14 mouse cellular contexts compared by ENCODE assay signal in the genomic region with DNA sequence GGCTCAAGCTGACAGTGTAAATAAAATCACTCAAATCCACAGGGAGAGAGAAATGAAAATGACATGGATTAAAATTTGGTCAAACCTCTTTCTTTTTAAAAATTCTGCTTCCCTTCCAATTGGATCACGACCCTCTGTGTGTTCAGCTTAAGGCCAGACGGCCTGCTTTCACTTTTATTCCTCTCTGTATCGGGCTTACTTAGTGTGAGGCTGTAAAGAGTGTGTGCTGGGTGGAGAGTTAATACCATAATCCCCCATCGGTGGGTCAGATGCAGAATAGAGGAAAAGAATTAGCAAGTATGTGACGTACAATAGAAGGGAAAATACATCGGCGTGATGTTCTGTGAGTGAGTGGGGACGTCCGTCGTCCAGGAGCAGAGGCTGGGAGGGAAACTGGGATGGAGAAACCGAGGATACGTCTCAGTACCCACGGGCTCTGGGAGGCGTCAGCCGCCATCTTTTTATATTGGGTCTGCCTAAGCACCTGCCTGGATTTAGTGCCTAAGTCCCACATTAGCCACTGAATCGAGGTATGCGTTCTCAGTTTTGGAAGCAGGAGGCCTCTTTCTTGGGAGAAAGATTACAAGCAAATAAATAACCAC.
"Had no signal": no experiment of that assay in that cellular context is flagged by ENCODE, and none has a peak within 500 bp of the region (broad histone marks: within the 10 kb centered on the region; RNA-seq: fewer than 3 reads in every experiment).

No protein-coding gene starts in this region.

- H3K4me3 ChIP-seq: intestine, embryonic 15.5 days; kidney, embryonic 15.5 days; limb, embryonic 12.5 days; neural tube, embryonic 13.5 days; stomach, embryonic 15.5 days had no signal

- DNase-seq: kidney, adult 18-20 months; kidney, postnatal 14 days; layer of hippocampus, postnatal 36 days; liver; lung, adult 18-20 months; right cerebral cortex, postnatal 14 days; thymus, adult 2 months; thymus, postnatal 25 days had no signal

- H3K36me3 ChIP-seq: intestine, embryonic 15.5 days; kidney, embryonic 15.5 days; limb, embryonic 12.5 days; neural tube, embryonic 13.5 days; stomach, embryonic 15.5 days had no signal

- H3K4me1 ChIP-seq: intestine, embryonic 15.5 days; kidney, embryonic 15.5 days; limb, embryonic 12.5 days; neural tube, embryonic 13.5 days; stomach, embryonic 15.5 days had no signal

- H3K9me3 ChIP-seq: intestine, embryonic 15.5 days; kidney, embryonic 15.5 days; limb, embryonic 12.5 days; neural tube, embryonic 13.5 days; stomach, embryonic 15.5 days had no signal

- H3K27ac ChIP-seq: intestine, embryonic 15.5 days; kidney, embryonic 15.5 days; limb, embryonic 12.5 days; liver, embryonic 14.5 days; neural tube, embryonic 13.5 days; stomach, embryonic 15.5 days had no signal

- ATAC-seq: intestine, embryonic 15.5 days had no signal

- H3K9ac ChIP-seq: intestine, embryonic 15.5 days; kidney, embryonic 15.5 days; limb, embryonic 12.5 days; liver, embryonic 14.5 days; neural tube, embryonic 13.5 days; stomach, embryonic 15.5 days had no signal

- H3K27me3 ChIP-seq: intestine, embryonic 15.5 days; kidney, embryonic 15.5 days; neural tube, embryonic 13.5 days; stomach, embryonic 15.5 days had no signal

- H3K4me2 ChIP-seq: intestine, embryonic 15.5 days; kidney, embryonic 15.5 days; limb, embryonic 12.5 days; neural tube, embryonic 13.5 days; stomach, embryonic 15.5 days had no signal
